Mouse (Mus musculus) olfactory bulb, adult 2 months (tissue): Measurements from ENCODE around the gene A430005L14Rik.

Experiments used
- CTCF ChIP-seq: fragments of 200-500 bp; IDR thresholded peaks from 2 replicates; pipeline ENCODE4 v1.5.1; 2012; ENCODE audit warnings: low read depth, mild to moderate bottlenecking, low read length, moderate library complexity; ENCODE audit not compliant: insufficient read depth
- POLR2A ChIP-seq: fragments of 200-500 bp; IDR thresholded peaks from 2 replicates; pipeline ENCODE4 v1.6.1; 2012; ENCODE audit warnings: mild to moderate bottlenecking, low read depth, low read length, moderate library complexity; ENCODE audit not compliant: insufficient read depth

GRCm38 (mm10) chr4:153993505-153993904 lies 36.5 kb downstream of the A430005L14Rik start:
- no peak for TF ChIP-seq CTCF
- no peak for TF ChIP-seq POLR2A
